Mouse (Mus musculus) cortical plate, adult 2 months (tissue): ENCODE results near the gene Scn3a.

Experiments
- CTCF ChIP-seq: fragments of 200-500 bp; IDR thresholded peaks from 2 replicates; pipeline ENCODE4 v1.5.1; 2011; ENCODE audit warnings: mild to moderate bottlenecking, control low read depth, low read length; ENCODE audit not compliant: insufficient read depth; ENCODE audit errors: extremely low read depth
- POLR2A ChIP-seq: fragments of 200-500 bp; IDR thresholded peaks from 2 replicates; pipeline ENCODE4 v1.6.1; 2011; ENCODE audit warnings: mild to moderate bottlenecking, low read length, control low read depth; ENCODE audit not compliant: insufficient read depth; ENCODE audit errors: extremely low read depth

DNA sequence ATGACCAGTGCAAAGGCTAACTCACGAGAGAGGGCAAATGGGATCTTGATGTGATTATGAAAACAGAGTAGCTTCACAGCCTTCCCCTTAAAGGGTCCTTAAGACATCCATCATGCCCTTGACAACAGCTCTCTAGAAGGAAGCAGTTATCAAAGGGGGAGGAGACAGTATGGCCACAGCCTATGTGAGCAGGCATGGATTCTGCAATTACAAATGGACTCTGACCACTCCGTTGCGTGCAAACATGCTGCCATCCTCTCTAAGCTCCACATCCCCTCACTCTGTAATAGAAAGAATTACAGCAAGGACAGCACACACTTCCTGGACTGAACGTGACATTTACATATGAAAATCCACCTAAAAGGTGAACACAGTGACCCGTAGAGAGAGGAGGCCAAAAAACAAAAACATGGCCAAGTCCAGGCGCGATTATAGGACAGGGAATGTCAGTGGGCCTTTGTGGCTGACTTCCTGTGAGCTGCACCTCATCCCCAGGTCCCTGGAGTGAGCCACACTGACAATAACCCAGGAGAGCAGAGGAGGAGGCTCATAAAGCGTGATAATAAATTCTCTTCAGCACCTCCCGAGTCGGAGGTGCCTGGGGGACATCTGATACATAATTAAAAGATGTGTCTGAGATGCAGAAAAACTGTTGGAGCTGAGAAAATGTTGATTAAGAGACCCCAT is 24.4 kb downstream of the Scn3a start:
- no peak for TF ChIP-seq CTCF
- no peak for TF ChIP-seq POLR2A
